Mouse (Mus musculus) erythroblast, embryonic 14.5 days (primary cell): ENCODE measurements at regions not wholly inside any gene's neighbourhood (a gene's known extent, or its start where the extent isn't known, plus 50 kb on each side); places are given as distances from the start of the nearest gene placed in this dataset.

Experiments
- GATA1 ChIP-seq: IDR thresholded peaks from 2 replicates; pipeline ENCODE4 v1.6.1; 2012; ENCODE audit warnings: low read length, inconsistent platforms, mixed read lengths
- TAL1 ChIP-seq: IDR thresholded peaks from 3 replicates; pipeline ENCODE4 v1.6.1; 2012; ENCODE audit warnings: low read length, inconsistent platforms, mixed read lengths

GRCm38 (mm10) chr9:33101206-33101605 is 465.2 kb downstream of the Ets1 start:
- no peak for TF ChIP-seq TAL1
- TF ChIP-seq GATA1, result no peak
